Comparison of ENCODE assay signal across 9 mouse cellular contexts in genomic region chr11:55031991-55032280, GRCm38 (mm10). TPM values are rescaled to one million over a fixed set of nuclear protein-coding genes. Genes with fewer than 3 reads are reported as not detected.
DNase-seq lines count a peak whose midpoint lies in the region; ATAC-seq and TF ChIP-seq lines count a peak whose summit lies in the region.
"Had no signal": no experiment of that assay in that cellular context is flagged by ENCODE, and none has a peak within 500 bp of the region (broad histone marks: within the 10 kb centered on the region; RNA-seq: fewer than 3 reads in every experiment).

No protein-coding gene starts in this region.

- no peak for TF ChIP-seq CTCF in lung, embryonic 14.5 days (IDR thresholded peaks at IDR 0.05; ENCODE audit: low read depth)
- no peak for TF ChIP-seq CTCF in small intestine, adult 2 months (IDR thresholded peaks at IDR 0.05; ENCODE audit: extremely low read depth, insufficient read length, insufficient replicate concordance, low read depth, low read length)

- DNase-seq in lung, embryonic 14.5 days, result no peak
- no peak for DNase-seq in lung, postnatal 25 days (ENCODE audit: low spot score)
- no peak for DNase-seq in forebrain, embryonic 14.5 days (ENCODE audit: low spot score)
- peak; percentile 44 for DNase-seq in limb, embryonic 14.5 days (ENCODE audit: low spot score)
- no peak for DNase-seq in cerebellum, adult 18-20 months
- no peak for DNase-seq in adrenal gland, adult 8-10 months
- DNase-seq in adrenal gland, postnatal 10 days, result no peak
- DNase-seq: adrenal gland, postnatal 36 days had no signal

- H3K9ac ChIP-seq in lung, embryonic 14.5 days, result peak overlapping the region; percentile 80
- no peak overlapping the region for H3K9ac ChIP-seq in forebrain, embryonic 14.5 days (ENCODE audit: low read length)
- peak overlapping the region; percentile 82 for H3K9ac ChIP-seq in limb, embryonic 14.5 days (ENCODE audit: low read depth, low read length, severe bottlenecking)

- peak overlapping the region; percentile 98 for H3K27ac ChIP-seq in lung, embryonic 14.5 days (ENCODE audit: low read depth)
- H3K27ac ChIP-seq in forebrain, embryonic 14.5 days (ENCODE audit: low read depth, low read length), result no peak overlapping the region
- peak overlapping the region; percentile 67 for H3K27ac ChIP-seq in limb, embryonic 14.5 days (replicated peaks; ENCODE audit: low read depth, low read length)
- H3K27ac ChIP-seq in small intestine, adult 2 months (ENCODE audit: insufficient read depth, low read depth, low read length), result peak overlapping the region; percentile 61; the same call in 1 of the 2 replicates

- 0% methylated on average over 2 of the region's 4 CpGs for WGBS in lung, embryonic 14.5 days
- 54% methylated on average over 1 of the region's 4 CpGs for WGBS in forebrain, embryonic 14.5 days
- 15% methylated on average over 1 of the region's 4 CpGs for WGBS in limb, embryonic 14.5 days
- WGBS in small intestine, adult 2 months, result 10% methylated on average over 4 of the region's 4 CpGs

- peaks cover 23% of the 10 kb centered on the region for H3K4me1 ChIP-seq in lung, embryonic 14.5 days (ENCODE audit: insufficient read depth)
- peaks cover 13% of the 10 kb centered on the region; the same call in 1 of the 2 replicates for H3K4me1 ChIP-seq in forebrain, embryonic 14.5 days (ENCODE audit: control insufficient read depth, insufficient read depth, low read length)
- H3K4me1 ChIP-seq in limb, embryonic 14.5 days (ENCODE audit: control insufficient read depth, insufficient read depth, low read length), result peaks cover 40% of the 10 kb centered on the region
- H3K4me1 ChIP-seq in small intestine, adult 2 months (ENCODE audit: control insufficient read depth, insufficient read depth, insufficient read length, low read length), result peaks cover 23% of the 10 kb centered on the region

- peak overlapping the region; percentile 80 for H3K4me3 ChIP-seq in lung, embryonic 14.5 days (ENCODE audit: low read depth, low read length)
- H3K4me3 ChIP-seq in forebrain, embryonic 14.5 days (ENCODE audit: low read depth, low read length), result peak overlapping the region; percentile 53; the same call in 1 of the 2 replicates
- peak overlapping the region; percentile 90 for H3K4me3 ChIP-seq in limb, embryonic 14.5 days (replicated peaks; ENCODE audit: low read length)
- peak overlapping the region; percentile 61 for H3K4me3 ChIP-seq in small intestine, adult 2 months (ENCODE audit: low read depth, low read length)

- no peaks in the 10 kb centered on the region for H3K9me3 ChIP-seq in lung, embryonic 14.5 days (ENCODE audit: low read depth, low read length)
- H3K9me3 ChIP-seq in forebrain, embryonic 14.5 days (replicated peaks; ENCODE audit: control insufficient read depth, low read length), result no peaks in the 10 kb centered on the region
- H3K9me3 ChIP-seq in limb, embryonic 14.5 days (ENCODE audit: control insufficient read depth, low read length), result no peaks in the 10 kb centered on the region

- peak; percentile 19 for ATAC-seq in lung, embryonic 14.5 days (ENCODE audit: insufficient read depth)
- no peak for ATAC-seq in forebrain, embryonic 14.5 days
- ATAC-seq in limb, embryonic 14.5 days (ENCODE audit: low FRiP score, low read depth), result peak; percentile 45; the same call in 1 of the 2 replicates

- TF ChIP-seq POLR2A in limb, embryonic 14.5 days (IDR thresholded peaks at IDR 0.05; ENCODE audit: borderline replicate concordance, extremely low read depth, insufficient read depth, insufficient read length), result no peak
- no peak for TF ChIP-seq POLR2A in small intestine, adult 2 months (IDR thresholded peaks at IDR 0.05; ENCODE audit: low read depth, low read length)

- H3K36me3 ChIP-seq in lung, embryonic 14.5 days (ENCODE audit: insufficient read depth), result no peaks in the 10 kb centered on the region; the same call in 1 of the 2 replicates
- no peaks in the 10 kb centered on the region for H3K36me3 ChIP-seq in forebrain, embryonic 14.5 days (ENCODE audit: control insufficient read depth, insufficient read depth, low read length)
- 0 out of 2 replicates have a peak, but pooled peaks cover 3% of the 10 kb centered on the region for H3K36me3 ChIP-seq in limb, embryonic 14.5 days (ENCODE audit: control insufficient read depth, insufficient read depth, low read length)
- no peaks in the 10 kb centered on the region for H3K36me3 ChIP-seq in small intestine, adult 2 months (ENCODE audit: control insufficient read depth, insufficient read depth, low read length)

- H3K4me2 ChIP-seq in lung, embryonic 14.5 days, result peak overlapping the region; percentile 94
- peak overlapping the region; percentile 96 for H3K4me2 ChIP-seq in forebrain, embryonic 14.5 days (ENCODE audit: low read length)
- peak overlapping the region; percentile 86 for H3K4me2 ChIP-seq in limb, embryonic 14.5 days (replicated peaks; ENCODE audit: low read depth, low read length, severe bottlenecking)

- H3K27me3 ChIP-seq in lung, embryonic 14.5 days (ENCODE audit: insufficient read depth, low read length), result no peaks in the 10 kb centered on the region
- H3K27me3 ChIP-seq in forebrain, embryonic 14.5 days (replicated peaks; ENCODE audit: control insufficient read depth, insufficient read depth, low read length), result 0 out of 2 replicates have a peak, but pooled peaks cover 3% of the 10 kb centered on the region
- no peaks in the 10 kb centered on the region for H3K27me3 ChIP-seq in limb, embryonic 14.5 days (ENCODE audit: control insufficient read depth, insufficient read depth, low read length)
- peaks cover 4% of the 10 kb centered on the region; the same call in 1 of the 2 replicates for H3K27me3 ChIP-seq in small intestine, adult 2 months (ENCODE audit: control insufficient read depth, insufficient read depth, low read length)

RNA-seq across cellular contexts. Expression of gene Anxa6, which starts 1.3 kb away (rescaled TPM):
- polyA plus RNA-seq in lung, embryonic 14.5 days (2014; fragmentation: Nextera tagmentation; extraction: Ambion mirVana), result 406 and 411 TPM in 2 replicates
- polyA plus RNA-seq in forebrain, embryonic 14.5 days (2014; fragmentation: Nextera tagmentation; extraction: Ambion mirVana), result 41.6 and 48.5 TPM in 2 replicates
- 272 and 281 TPM in 2 replicates for polyA plus RNA-seq in limb, embryonic 14.5 days (2012; rRNA removed)
- polyA plus RNA-seq in limb, embryonic 14.5 days (2014; fragmentation: Nextera tagmentation; extraction: Ambion mirVana), result 390 and 395 TPM in 2 replicates
- 23.1 and 30.1 TPM in 2 replicates for polyA plus RNA-seq in small intestine, adult 2 months (2012; rRNA removed)
- 100 to 1,000 TPM; 121 to 184 (median 133) TPM for total RNA-seq in adrenal gland, adult 8-10 months (2022)
- total RNA-seq in adrenal gland, postnatal 10 days (2021), result 100 to 1,000 TPM; 181 to 222 TPM

RNA-seq across cellular contexts. Expression of gene Ccdc69, which starts 46.0 kb away (rescaled TPM):
- polyA plus RNA-seq in lung, embryonic 14.5 days (2014; fragmentation: Nextera tagmentation; extraction: Ambion mirVana), result 1.9 and 2.4 TPM in 2 replicates
- polyA plus RNA-seq in forebrain, embryonic 14.5 days (2014; fragmentation: Nextera tagmentation; extraction: Ambion mirVana), result 0.20 and 0.56 TPM in 2 replicates
- polyA plus RNA-seq in limb, embryonic 14.5 days (2012; rRNA removed), result 1.2 and 1.6 TPM in 2 replicates
- polyA plus RNA-seq in limb, embryonic 14.5 days (2014; fragmentation: Nextera tagmentation; extraction: Ambion mirVana), result 1.1 and 1.3 TPM in 2 replicates
- polyA plus RNA-seq in small intestine, adult 2 months (2012; rRNA removed), result 1.1 and 1.7 TPM in 2 replicates
- total RNA-seq in adrenal gland, adult 8-10 months (2022), result 1 to 10 TPM; 3.9 to 7.5 (median 4.5) TPM
- total RNA-seq in adrenal gland, postnatal 10 days (2021), result 1 to 10 TPM; 7.3 to 7.8 TPM
